Mouse (Mus musculus) ovary, adult 18-20 months (tissue): Measurements from ENCODE around the gene Slco2a1.
"Not testable (repeated sequence)": the region's sequence is repeated elsewhere in the genome, so short reads cannot be mapped to it uniquely, and the experiment has no call there.

Experiments
- DNase-seq: peaks from one replicate; pipeline ENCODE4 v3.0.0; 2022; ENCODE audit warnings: low spot score, mixed read lengths

Gene Slco2a1

DNA sequence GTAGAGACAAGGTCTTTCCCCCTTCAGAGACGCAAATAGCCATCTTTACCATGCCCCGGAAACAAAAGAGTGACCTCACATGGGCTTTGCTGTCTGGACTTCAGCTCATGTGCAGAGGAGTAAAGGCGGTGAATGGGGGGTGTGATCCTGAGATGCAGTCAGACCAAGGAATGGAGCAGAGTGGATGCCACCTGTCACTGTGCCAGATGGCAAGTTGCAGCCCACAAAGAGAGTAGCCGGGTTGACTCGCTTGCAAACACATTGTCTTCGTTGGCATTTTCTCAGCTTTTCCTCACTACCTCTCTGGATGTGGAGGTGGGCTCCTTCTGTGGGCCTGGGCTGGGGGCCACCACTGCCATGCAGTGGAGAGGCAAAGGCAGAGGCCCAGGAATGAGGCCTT is 98.2 kb downstream of the Slco2a1 start:
- no peak for DNase-seq

GRCm38 (mm10) chr9:103087301-103087700 is 98.8 kb downstream of the Slco2a1 start:
- DNase-seq, result no peak

DNA sequence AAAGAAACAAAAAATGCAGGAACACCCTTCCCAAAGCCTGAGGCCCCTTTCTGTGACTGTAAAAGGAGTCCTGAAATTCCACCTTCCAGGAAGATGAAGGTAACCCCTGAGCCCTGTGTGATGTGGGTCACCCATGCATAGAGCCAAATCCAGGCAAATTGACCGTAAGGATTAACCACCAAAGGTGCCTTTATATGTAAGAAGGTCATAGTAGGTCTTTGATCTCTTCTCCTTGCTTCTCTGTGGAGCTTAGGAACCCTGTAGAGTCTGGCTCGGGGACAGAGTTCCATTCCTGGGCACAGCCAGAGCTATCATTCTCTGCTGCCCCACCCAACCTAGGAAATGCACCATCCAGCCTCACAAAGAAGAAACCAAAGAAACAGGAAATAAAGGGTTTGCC is 100.1 kb downstream of the Slco2a1 start:
- no peak for DNase-seq

GRCm38 (mm10) chr9:103090116-103090875 is 101.8 kb downstream of the Slco2a1 start:
- no peak for DNase-seq

GRCm38 (mm10) chr9:103091039-103091883 is 102.7 kb downstream of the Slco2a1 start:
- DNase-seq, result no peak

- peak; percentile 45 for DNase-seq
These were observed 103.7 kb downstream of the Slco2a1 start for GRCm38 (mm10) chr9:103092248-103092647.

GRCm38 (mm10) chr9:103093681-103094080 is 105.2 kb downstream of the Slco2a1 start:
- no peak for DNase-seq

DNA sequence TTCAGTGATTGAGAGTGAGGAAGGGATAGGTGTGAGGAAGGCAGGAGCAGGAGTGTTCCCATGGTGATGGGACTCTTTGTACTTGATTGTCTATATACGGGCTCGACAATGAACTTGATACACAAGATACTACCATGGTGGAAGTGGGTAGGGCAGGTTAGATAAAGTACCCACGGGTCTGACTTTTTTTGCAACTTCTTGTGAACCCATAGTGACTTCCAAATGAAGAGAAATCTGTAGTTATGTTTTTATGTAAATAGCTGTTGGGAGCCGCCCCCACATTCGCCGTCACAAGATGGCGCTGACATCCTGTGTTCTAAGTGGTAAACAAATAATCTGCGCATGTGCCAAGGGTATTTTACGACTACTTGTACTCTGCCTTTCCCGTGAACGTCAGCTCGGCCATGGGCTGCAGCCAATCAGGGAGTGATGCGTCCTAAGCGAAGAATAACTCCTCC is 119.9 kb downstream of the Slco2a1 start:
- not testable (repeated sequence) for DNase-seq

- no peak for DNase-seq
These were observed 120.6 kb downstream of the Slco2a1 start for GRCm38 (mm10) chr9:103108943-103109670.

GRCm38 (mm10) chr9:103109911-103110310 is 121.4 kb downstream of the Slco2a1 start:
- no peak for DNase-seq

GRCm38 (mm10) chr9:103110727-103111501 is 122.4 kb downstream of the Slco2a1 start:
- no peak for DNase-seq

GRCm38 (mm10) chr9:103111621-103112470 is 123.3 kb downstream of the Slco2a1 start, which contains the start of gene Rab6b:
TSS of gene Rab6b (plus strand) at chr9:103111787.
- no peak for DNase-seq

- no peak for DNase-seq
These were observed 124.2 kb downstream of the Slco2a1 start for GRCm38 (mm10) chr9:103112471-103113271.

DNA sequence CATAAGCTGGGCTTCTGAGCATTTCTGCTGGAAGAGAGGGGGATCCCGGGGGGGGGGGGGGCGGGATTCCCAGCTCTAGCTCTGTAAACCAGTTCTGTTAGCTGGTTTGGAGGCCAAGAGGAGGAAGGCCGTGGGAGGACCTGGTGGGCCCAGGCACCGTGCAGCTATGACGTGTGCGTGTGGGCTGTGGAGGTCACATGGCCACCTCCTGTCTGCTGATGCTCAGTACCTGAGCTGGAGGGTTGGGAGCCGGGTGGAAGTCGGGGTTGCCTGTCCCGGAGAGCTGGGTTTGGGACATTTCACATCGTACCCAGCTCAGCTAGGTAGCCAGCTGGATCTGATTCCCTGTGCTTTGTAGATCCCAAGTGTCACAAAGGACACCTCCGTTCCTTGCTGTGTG is 124.8 kb downstream of the Slco2a1 start:
- no peak for DNase-seq

DNA sequence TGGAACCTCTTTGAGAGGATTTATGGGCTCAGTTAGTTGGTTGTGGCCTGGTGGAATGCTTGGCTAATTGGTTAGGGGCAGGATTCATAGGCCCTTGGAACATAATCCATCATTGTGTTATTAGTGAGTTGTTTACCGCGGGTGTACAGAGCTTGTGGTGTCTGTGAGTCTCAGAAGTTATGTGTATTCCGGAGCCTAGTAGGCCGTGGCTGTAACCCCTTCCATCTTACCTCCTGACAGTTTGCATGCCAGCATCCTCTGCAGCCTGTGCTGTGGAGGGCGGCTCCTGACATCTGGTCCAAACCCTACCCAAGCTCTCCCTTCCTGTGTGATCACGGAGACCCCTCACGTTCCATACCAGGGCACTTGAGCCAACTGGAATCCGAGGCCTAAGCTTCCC is 125.8 kb downstream of the Slco2a1 start:
- no peak for DNase-seq

DNA sequence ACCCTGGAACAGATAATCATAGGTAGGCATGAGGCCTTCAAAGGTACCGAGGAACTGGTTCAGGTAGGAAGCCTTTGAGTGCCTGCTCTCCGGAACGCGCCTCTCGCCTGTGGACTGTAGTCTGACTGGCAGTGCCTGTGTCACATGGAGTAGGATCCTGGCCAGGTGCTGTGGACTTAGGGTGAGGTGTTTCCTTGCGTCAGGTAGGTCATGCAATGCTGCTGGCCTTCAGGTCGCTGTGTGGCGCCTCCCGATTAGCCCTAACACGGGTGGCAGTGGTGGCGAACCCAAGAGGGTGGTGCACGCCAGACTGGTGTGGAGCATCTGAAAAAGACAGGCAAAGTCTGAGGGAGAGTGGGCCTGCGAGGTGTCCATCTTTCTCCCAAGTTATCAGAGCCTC is 126.4 kb downstream of the Slco2a1 start:
- DNase-seq, result no peak

GRCm38 (mm10) chr9:103116941-103117340 is 128.4 kb downstream of the Slco2a1 start:
- no peak for DNase-seq

- no peak for DNase-seq
These were observed 129.0 kb downstream of the Slco2a1 start for GRCm38 (mm10) chr9:103117495-103117894.

- no peak for DNase-seq
These were observed 129.4 kb downstream of the Slco2a1 start for GRCm38 (mm10) chr9:103117951-103118350.
